Mouse (Mus musculus): ENCODE data around the gene Tmem245. TPM values are rescaled to one million over a fixed set of nuclear protein-coding genes. Genes with fewer than 3 reads are reported as not detected.

Gene Tmem245
- polyA plus RNA-seq, 1 experiment, result 4.4 TPM

- no peak overlapping the region for H3K4me3 ChIP-seq
- H3K27me3 ChIP-seq (ENCODE audit: control insufficient read depth, insufficient read depth, insufficient read length), result no peaks in the 10 kb centered on the region
- TF ChIP-seq POLR2A (IDR thresholded peaks at IDR 0.05; ENCODE audit: insufficient read length, low read depth), result no peak
- no peak for TF ChIP-seq MYOD1 (IDR thresholded peaks at IDR 0.05; ENCODE audit: control insufficient read depth in 1 of 3, insufficient read length in 2 of 3, low read depth in 2 of 3)
- no peak for TF ChIP-seq POLR2AphosphoS2 (IDR thresholded peaks at IDR 0.05; ENCODE audit: insufficient read length, low read depth)
- no peak for TF ChIP-seq TCF12 (IDR thresholded peaks at IDR 0.05; ENCODE audit: insufficient read depth, poor library complexity, severe bottlenecking)
- no peak for TF ChIP-seq TCF3 (IDR thresholded peaks at IDR 0.05; ENCODE audit: insufficient read length, low read depth)
- H3ac ChIP-seq (ENCODE audit: control insufficient read depth, insufficient read length), result no peak overlapping the region
- no peak overlapping the region for H3K4me2 ChIP-seq (ENCODE audit: low read depth)
- no peaks in the 10 kb centered on the region for H3K36me3 ChIP-seq (ENCODE audit: control insufficient read depth, insufficient read depth)
- no peaks in the 10 kb centered on the region for H3K79me2 ChIP-seq (ENCODE audit: control insufficient read depth, insufficient read depth)
Observed at GRCm38 (mm10) chr4:56858733-56859132, 88.5 kb downstream of the Tmem245 start.

DNA sequence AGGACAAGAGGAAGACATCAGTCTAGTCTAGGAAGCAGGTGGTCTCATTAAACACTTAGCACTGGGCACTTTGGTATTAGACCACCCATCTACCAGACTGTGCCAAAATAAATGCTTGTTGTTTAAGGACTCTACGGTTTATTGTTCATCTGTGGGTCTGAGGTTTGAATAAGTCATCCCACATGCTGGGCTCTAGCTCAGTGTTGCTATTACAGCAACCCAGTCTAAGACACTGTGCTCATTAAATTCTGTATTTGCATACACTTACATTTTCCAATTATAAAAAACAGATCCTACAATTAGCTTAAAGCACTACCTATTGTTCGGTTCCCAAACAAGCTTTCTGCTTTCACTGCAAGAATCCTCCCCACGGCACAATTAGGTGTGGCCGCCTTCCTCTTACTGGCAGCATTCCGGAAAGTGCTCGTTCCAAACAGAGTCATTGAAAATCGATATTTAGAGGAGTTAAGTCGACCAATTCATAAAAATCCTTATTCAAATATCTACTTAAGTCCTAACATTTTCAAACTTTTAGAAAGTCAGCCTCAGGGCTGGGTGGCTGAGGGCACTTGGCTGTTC is 90.8 kb downstream of the Tmem245 start:
- H3ac ChIP-seq (ENCODE audit: control insufficient read depth, insufficient read length), result no peak overlapping the region
- no peak for TF ChIP-seq E2F4 (IDR thresholded peaks at IDR 0.05; ENCODE audit: insufficient read depth)
- no peak for TF ChIP-seq TCF12 (IDR thresholded peaks at IDR 0.05; ENCODE audit: insufficient read depth, poor library complexity, severe bottlenecking)
- no peak for TF ChIP-seq CEBPB (IDR thresholded peaks at IDR 0.05; ENCODE audit: insufficient read depth, poor library complexity, severe bottlenecking)
- no peak for TF ChIP-seq MYOD1 (IDR thresholded peaks at IDR 0.05; ENCODE audit: control insufficient read depth in 1 of 3, insufficient read length in 2 of 3, low read depth in 2 of 3)
- no peak for TF ChIP-seq USF1 (IDR thresholded peaks at IDR 0.05; ENCODE audit: low read depth)
- TF ChIP-seq POLR2A (IDR thresholded peaks at IDR 0.05; ENCODE audit: insufficient read length, low read depth), result no peak
- no peak for TF ChIP-seq MAX (IDR thresholded peaks at IDR 0.05; ENCODE audit: low read depth)
- no peak for TF ChIP-seq POLR2AphosphoS2 (IDR thresholded peaks at IDR 0.05; ENCODE audit: insufficient read length, low read depth)
- TF ChIP-seq MYOG (IDR thresholded peaks at IDR 0.05; ENCODE audit: control insufficient read depth in 1 of 3, insufficient read depth in 1 of 3, insufficient read length in 2 of 3, low read depth in 2 of 3), result no peak
- no peak for TF ChIP-seq REST (IDR thresholded peaks at IDR 0.05; ENCODE audit: insufficient read depth, insufficient read length)
- TF ChIP-seq SRF (IDR thresholded peaks at IDR 0.05; ENCODE audit: control insufficient read depth, insufficient read length, low read depth), result no peak
- TF ChIP-seq TCF3 (IDR thresholded peaks at IDR 0.05; ENCODE audit: insufficient read length, low read depth), result no peak

GRCm38 (mm10) chr4:56855935-56856334 is 91.3 kb downstream of the Tmem245 start:
- Histone ChIP-seq H3K4me3 (no peak overlapping the region), H3K4me2 (ENCODE audit: low read depth) (peak overlapping the region; percentile 13), H3K79me2 (ENCODE audit: control insufficient read depth, insufficient read depth) (no peaks in the 10 kb centered on the region), H3K27me3 (ENCODE audit: control insufficient read depth, insufficient read depth, insufficient read length) (no peaks in the 10 kb centered on the region), H3ac (ENCODE audit: control insufficient read depth, insufficient read length) (no peak overlapping the region), H3K36me3 (ENCODE audit: control insufficient read depth, insufficient read depth) (no peaks in the 10 kb centered on the region)
- TF ChIP-seq MYOD1 (IDR thresholded peaks at IDR 0.05; ENCODE audit: control insufficient read depth in 1 of 3, insufficient read length in 2 of 3, low read depth in 2 of 3) (no peak), TCF12 (IDR thresholded peaks at IDR 0.05; ENCODE audit: insufficient read depth, poor library complexity, severe bottlenecking) (no peak), TCF3 (IDR thresholded peaks at IDR 0.05; ENCODE audit: insufficient read length, low read depth) (no peak), MYOG (IDR thresholded peaks at IDR 0.05; ENCODE audit: control insufficient read depth in 1 of 3, insufficient read depth in 1 of 3, insufficient read length in 2 of 3, low read depth in 2 of 3) (no peak), POLR2A (IDR thresholded peaks at IDR 0.05; ENCODE audit: insufficient read length, low read depth) (no peak), SRF (IDR thresholded peaks at IDR 0.05; ENCODE audit: control insufficient read depth, insufficient read length, low read depth) (no peak), POLR2AphosphoS2 (IDR thresholded peaks at IDR 0.05; ENCODE audit: insufficient read length, low read depth) (no peak), E2F4 (IDR thresholded peaks at IDR 0.05; ENCODE audit: insufficient read depth) (no peak), MAX (IDR thresholded peaks at IDR 0.05; ENCODE audit: low read depth) (no peak)

More for the DNA sequence above, 90.8 kb downstream of the Tmem245 start:
- no peaks in the 10 kb centered on the region for H3K27me3 ChIP-seq (ENCODE audit: control insufficient read depth, insufficient read depth, insufficient read length)
- H3K36me3 ChIP-seq (ENCODE audit: control insufficient read depth, insufficient read depth), result no peaks in the 10 kb centered on the region
- peak overlapping the region; percentile 13 for H3K4me2 ChIP-seq (ENCODE audit: low read depth)
- H3K4me3 ChIP-seq, result no peak overlapping the region
- H3K79me2 ChIP-seq (ENCODE audit: control insufficient read depth, insufficient read depth), result no peaks in the 10 kb centered on the region

GRCm38 (mm10) chr4:56850724-56851123 is 96.5 kb downstream of the Tmem245 start:
- H3K4me2 ChIP-seq (ENCODE audit: low read depth), result peak overlapping the region; percentile 25
- no peak overlapping the region for H3K4me3 ChIP-seq
- TF ChIP-seq MYOD1 (IDR thresholded peaks at IDR 0.05; ENCODE audit: control insufficient read depth in 1 of 3, insufficient read length in 2 of 3, low read depth in 2 of 3) (peak in 2 of 3 experiments; percentile 33 to 35), TCF12 (IDR thresholded peaks at IDR 0.05; ENCODE audit: insufficient read depth, poor library complexity, severe bottlenecking) (no peak), MYOG (IDR thresholded peaks at IDR 0.05; ENCODE audit: control insufficient read depth in 1 of 3, insufficient read depth in 1 of 3, insufficient read length in 2 of 3, low read depth in 2 of 3) (peak in 1 of 3 experiments; percentile 70)
- H3ac ChIP-seq (ENCODE audit: control insufficient read depth, insufficient read length), result no peak overlapping the region
- no peaks in the 10 kb centered on the region for H3K79me2 ChIP-seq (ENCODE audit: control insufficient read depth, insufficient read depth)
- H3K36me3 ChIP-seq (ENCODE audit: control insufficient read depth, insufficient read depth), result no peaks in the 10 kb centered on the region
- no peaks in the 10 kb centered on the region for H3K27me3 ChIP-seq (ENCODE audit: control insufficient read depth, insufficient read depth, insufficient read length)

- TF ChIP-seq POLR2AphosphoS2 (IDR thresholded peaks at IDR 0.05; ENCODE audit: insufficient read length, low read depth), result no peak
- TF ChIP-seq MYOD1 (IDR thresholded peaks at IDR 0.05; ENCODE audit: control insufficient read depth in 1 of 3, insufficient read length in 2 of 3, low read depth in 2 of 3), result no peak
- H3K4me2 ChIP-seq (ENCODE audit: low read depth), result no peak overlapping the region
- H3ac ChIP-seq (ENCODE audit: control insufficient read depth, insufficient read length), result no peak overlapping the region
- H3K4me3 ChIP-seq, result no peak overlapping the region
- no peaks in the 10 kb centered on the region for H3K27me3 ChIP-seq (ENCODE audit: control insufficient read depth, insufficient read depth, insufficient read length)
- H3K36me3 ChIP-seq (ENCODE audit: control insufficient read depth, insufficient read depth), result no peaks in the 10 kb centered on the region
- H3K79me2 ChIP-seq (ENCODE audit: control insufficient read depth, insufficient read depth), result no peaks in the 10 kb centered on the region
Observed at GRCm38 (mm10) chr4:56848044-56848443, 99.2 kb downstream of the Tmem245 start.

All from myocyte (in vitro differentiated cells).